Mouse (Mus musculus): ENCODE data around the gene Zmynd10. TPM values are rescaled to one million over a fixed set of nuclear protein-coding genes. Genes with fewer than 3 reads are reported as not detected.

The Zmynd10 gene
- total and polyA plus RNA-seq, 3 experiments, result 1.3 TPM; not detected in 2

DNA sequence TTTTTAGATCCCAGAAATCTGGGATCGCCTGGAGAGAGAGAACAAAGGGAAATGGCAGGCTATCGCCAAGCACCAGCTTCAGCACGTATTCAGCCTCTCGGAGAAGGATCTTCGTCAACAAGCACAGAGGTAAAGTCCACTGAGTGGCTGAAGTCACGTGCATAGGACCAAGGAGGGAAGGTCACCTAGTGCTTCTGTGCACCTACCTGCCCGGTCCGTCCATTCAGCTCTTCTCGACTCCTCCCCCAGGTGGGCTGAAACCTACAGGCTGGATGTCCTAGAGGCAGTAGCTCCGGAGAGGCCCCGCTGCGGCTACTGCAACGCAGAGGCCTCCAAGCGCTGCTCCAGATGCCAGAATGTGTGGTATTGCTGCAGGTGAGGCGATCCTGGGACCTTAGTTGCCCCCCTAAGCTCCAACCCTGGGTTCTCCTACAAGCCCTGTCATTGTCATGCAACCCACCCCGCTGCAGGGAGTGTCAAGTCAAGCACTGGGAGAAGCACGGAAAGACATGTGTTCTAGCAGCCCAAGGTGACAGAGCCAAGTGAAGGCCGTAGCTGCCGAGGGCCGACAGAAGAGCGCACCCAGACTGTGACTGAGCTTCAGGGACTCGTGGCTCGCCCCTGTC, 3.5 kb downstream of the Zmynd10 start:
- no peak overlapping the region; the same call in 1 of the 2 replicates for H3K9ac ChIP-seq (ENCODE audit: low read depth, low read length)
- no peak for TF ChIP-seq EP300 (IDR thresholded peaks at IDR 0.05; ENCODE audit: insufficient read depth, low read depth, low read length)
- TF ChIP-seq CTCF (IDR thresholded peaks at IDR 0.05), result no peak
- no peak for TF ChIP-seq POLR2A (IDR thresholded peaks at IDR 0.05; ENCODE audit: insufficient read depth, low read depth, low read length)
- H3K4me3 ChIP-seq, result no peak overlapping the region; the same call in 1 of the 2 replicates
- H3K79me2 ChIP-seq (replicated peaks; ENCODE audit: control insufficient read depth, insufficient read depth, low read length), result no peaks in the 10 kb centered on the region
- WGBS, result 67% methylated on average over 23 of the region's 23 CpGs
- no peaks in the 10 kb centered on the region for H3K36me3 ChIP-seq (ENCODE audit: control insufficient read depth, insufficient read depth, low read length)
- no peak for DNase-seq
- H3K27me3 ChIP-seq (ENCODE audit: control insufficient read depth, insufficient read depth, low read length), result no peaks in the 10 kb centered on the region
- intact Hi-C loops (cut with DNase I), result no loop called here
- H3K4me1 ChIP-seq (ENCODE audit: control insufficient read depth, insufficient read depth, low read length), result peaks cover 15% of the 10 kb centered on the region
- H3K27ac ChIP-seq, result no peak overlapping the region; the same call in 1 of the 2 replicates

GRCm38 (mm10) chr9:107551117-107551889, 4.2 kb downstream of the Zmynd10 start, which contains the start of gene Rassf1:
Gene Rassf1 (plus strand): TSS chr9:107551555.
- intact Hi-C loops (cut with DNase I), result no loop called here
- Histone ChIP-seq H3K27me3 (ENCODE audit: control insufficient read depth, insufficient read depth, low read length) (no peaks in the 10 kb centered on the region), H3K4me1 (ENCODE audit: control insufficient read depth, insufficient read depth, low read length) (peaks cover 14% of the 10 kb centered on the region), H3K27ac (peak within 1 kb of the TSS; percentile 59), H3K4me3 (peak within 1 kb of the TSS; percentile 51), H3K79me2 (replicated peaks; ENCODE audit: control insufficient read depth, insufficient read depth, low read length) (no peaks in the 10 kb centered on the region), H3K36me3 (ENCODE audit: control insufficient read depth, insufficient read depth, low read length) (no peaks in the 10 kb centered on the region), H3K9ac (ENCODE audit: low read depth, low read length) (peak within 1 kb of the TSS; percentile 86)
- TF ChIP-seq CTCF (IDR thresholded peaks at IDR 0.05) (no peak), POLR2A (IDR thresholded peaks at IDR 0.05; ENCODE audit: insufficient read depth, low read depth, low read length) (peak; percentile 44; the same call in 1 of the 2 replicates), EP300 (IDR thresholded peaks at IDR 0.05; ENCODE audit: insufficient read depth, low read depth, low read length) (0 out of 2 replicates have a peak, but pooled peaks have one; percentile 27)
- peak; percentile 83 to 86 for DNase-seq
- WGBS, result 5% methylated on average over 63 of the region's 63 CpGs

GRCm38 (mm10) chr9:107551890-107552355, 4.8 kb downstream of the Zmynd10 start:
- peak overlapping the region; percentile 86 for H3K9ac ChIP-seq (ENCODE audit: low read depth, low read length)
- intact Hi-C loops (cut with DNase I), result no loop called here
- peaks cover 17% of the 10 kb centered on the region for H3K4me1 ChIP-seq (ENCODE audit: control insufficient read depth, insufficient read depth, low read length)

DNA sequence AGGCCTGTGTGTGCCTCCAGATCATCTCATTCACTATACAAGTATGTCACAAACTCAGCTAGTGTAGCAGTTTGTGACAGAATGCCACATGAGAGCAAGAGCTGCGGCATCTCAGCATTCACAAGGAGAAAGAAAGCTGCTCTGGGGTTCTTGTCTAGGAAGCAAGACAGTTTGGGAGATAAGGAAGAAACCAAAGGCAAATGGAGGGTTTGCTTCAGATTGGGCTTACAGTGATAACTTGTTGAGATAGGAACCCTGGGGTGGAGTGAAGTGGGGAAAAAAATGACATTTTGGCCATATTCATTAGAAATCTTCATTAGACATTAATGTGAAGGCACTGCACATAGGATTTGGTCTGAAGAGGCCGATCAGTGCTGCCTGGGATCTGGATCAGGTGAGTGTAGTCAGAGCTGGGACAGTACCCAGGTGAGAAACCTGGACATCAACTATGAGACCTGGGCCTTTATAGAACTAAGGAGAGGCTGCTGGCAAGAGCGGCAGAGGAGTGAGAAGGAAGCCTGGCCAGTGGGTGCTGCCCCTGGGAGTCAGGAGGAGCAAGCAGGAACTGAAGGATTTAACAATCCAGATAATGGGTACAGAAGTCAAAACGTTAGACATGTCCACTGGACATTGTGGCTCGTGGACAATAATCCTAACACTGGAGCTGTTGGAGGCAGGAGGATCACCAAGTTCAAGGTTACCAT, 5.7 kb downstream of the Zmynd10 start:
- Histone ChIP-seq H3K27ac (no peak overlapping the region), H3K4me3 (no peak overlapping the region), H3K36me3 (ENCODE audit: control insufficient read depth, insufficient read depth, low read length) (peaks cover 10% of the 10 kb centered on the region), H3K9ac (ENCODE audit: low read depth, low read length) (no peak overlapping the region), H3K27me3 (ENCODE audit: control insufficient read depth, insufficient read depth, low read length) (no peaks in the 10 kb centered on the region), H3K4me1 (ENCODE audit: control insufficient read depth, insufficient read depth, low read length) (peaks cover 16% of the 10 kb centered on the region), H3K79me2 (replicated peaks; ENCODE audit: control insufficient read depth, insufficient read depth, low read length) (peaks cover 3% of the 10 kb centered on the region)
- no peak for TF ChIP-seq POLR2A (IDR thresholded peaks at IDR 0.05; ENCODE audit: insufficient read depth, low read depth, low read length)
- TF ChIP-seq CTCF (IDR thresholded peaks at IDR 0.05), result no peak
- no peak for TF ChIP-seq EP300 (IDR thresholded peaks at IDR 0.05; ENCODE audit: insufficient read depth, low read depth, low read length)
- WGBS, result 84% methylated on average over 5 of the region's 5 CpGs
- intact Hi-C loops (cut with DNase I), result no loop called here
- DNase-seq, result no peak

More at GRCm38 (mm10) chr9:107551890-107552355, 4.8 kb downstream of the Zmynd10 start:
- peaks cover 3% of the 10 kb centered on the region for H3K79me2 ChIP-seq (replicated peaks; ENCODE audit: control insufficient read depth, insufficient read depth, low read length)
- H3K4me3 ChIP-seq, result peak overlapping the region; percentile 51
- DNase-seq, result no peak
- peaks cover 4% of the 10 kb centered on the region; the same call in 1 of the 2 replicates for H3K36me3 ChIP-seq (ENCODE audit: control insufficient read depth, insufficient read depth, low read length)
- WGBS, result 36% methylated on average over 8 of the region's 8 CpGs
- no peaks in the 10 kb centered on the region for H3K27me3 ChIP-seq (ENCODE audit: control insufficient read depth, insufficient read depth, low read length)
- H3K27ac ChIP-seq, result peak overlapping the region; percentile 59
- TF ChIP-seq POLR2A (IDR thresholded peaks at IDR 0.05; ENCODE audit: insufficient read depth, low read depth, low read length), result no peak
- no peak for TF ChIP-seq EP300 (IDR thresholded peaks at IDR 0.05; ENCODE audit: insufficient read depth, low read depth, low read length)
- TF ChIP-seq CTCF (IDR thresholded peaks at IDR 0.05), result no peak

- intact Hi-C loops (cut with DNase I), result loop anchor here (2.0 kb wide), 1 partner anchor 15 kb away; no protein-coding TSS in a partner anchor
- H3K36me3 ChIP-seq (ENCODE audit: control insufficient read depth, insufficient read depth, low read length), result peaks cover 14% of the 10 kb centered on the region
- TF ChIP-seq CTCF (IDR thresholded peaks at IDR 0.05) (no peak), EP300 (IDR thresholded peaks at IDR 0.05; ENCODE audit: insufficient read depth, low read depth, low read length) (no peak), POLR2A (IDR thresholded peaks at IDR 0.05; ENCODE audit: insufficient read depth, low read depth, low read length) (no peak)
- H3K27me3 ChIP-seq (ENCODE audit: control insufficient read depth, insufficient read depth, low read length), result no peaks in the 10 kb centered on the region
- H3K27ac ChIP-seq, result peak overlapping the region; percentile 85
- peaks cover 16% of the 10 kb centered on the region for H3K4me1 ChIP-seq (ENCODE audit: control insufficient read depth, insufficient read depth, low read length)
- peak overlapping the region; percentile 60 for H3K4me3 ChIP-seq
- DNase-seq, result peak in 1 of 2 experiments; percentile 64
- 10% methylated on average over 37 of the region's 37 CpGs for WGBS
- H3K9ac ChIP-seq (ENCODE audit: low read depth, low read length), result peak overlapping the region; percentile 74
- H3K79me2 ChIP-seq (replicated peaks; ENCODE audit: control insufficient read depth, insufficient read depth, low read length), result peaks cover 5% of the 10 kb centered on the region
Observed at GRCm38 (mm10) chr9:107553541-107554318, 6.6 kb downstream of the Zmynd10 start.

Measured in heart, adult 2 months (tissue).